Mouse (Mus musculus) left cerebral cortex, adult 9 months (tissue): ENCODE measurements at regions not wholly inside any gene's neighbourhood (a gene's known extent, or its start where the extent isn't known, plus 50 kb on each side); places are given as distances from the start of the nearest gene placed in this dataset.

Experiments used
- DNase-seq, 2 experiments: peaks; one replicate each; pipeline ENCODE4 v3.0.0; 2022; ENCODE audit warnings: low spot score in 2 of 2

- no peak for DNase-seq
Measured at GRCm38 (mm10) chr11:38036582-38036981, 800.8 kb upstream of the Tenm2 start.

DNA sequence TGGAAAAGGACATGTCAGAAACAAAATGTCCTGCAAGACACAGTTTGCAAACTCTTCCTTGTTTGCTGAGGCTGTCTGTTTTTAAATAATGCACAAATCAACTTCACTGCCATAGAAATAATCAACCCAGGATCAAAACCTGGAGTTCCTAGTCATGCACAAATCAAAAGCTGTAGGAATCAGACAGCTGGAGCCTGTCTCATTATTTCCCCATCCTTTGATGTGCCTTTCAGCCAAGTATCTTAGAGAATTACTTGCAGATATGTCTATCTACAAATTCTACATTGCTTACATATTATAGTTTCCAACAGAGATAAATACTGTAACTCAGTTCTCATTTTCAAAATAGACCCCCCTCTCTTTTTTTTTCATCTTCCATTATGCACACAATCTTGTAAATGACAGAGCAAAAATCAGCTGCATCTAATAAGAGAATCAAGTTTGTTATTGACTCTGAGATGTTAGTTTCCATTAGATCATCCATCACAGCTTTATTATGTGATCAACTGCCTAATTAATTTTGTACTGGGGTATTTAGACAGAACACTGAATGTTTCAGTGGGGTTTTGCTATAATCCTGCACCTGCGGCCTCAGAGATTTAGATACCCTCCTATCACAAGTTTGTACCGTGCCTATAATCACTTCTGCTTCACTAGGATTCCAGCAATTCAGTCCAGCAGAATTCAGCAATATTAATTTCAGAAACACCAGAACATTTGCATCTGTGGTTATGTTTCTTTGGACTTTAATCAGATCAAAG, 798.9 kb upstream of the Tenm2 start:
- no peak for DNase-seq

GRCm38 (mm10) chr11:38021704-38022103, 785.9 kb upstream of the Tenm2 start:
- DNase-seq, result no peak

DNA sequence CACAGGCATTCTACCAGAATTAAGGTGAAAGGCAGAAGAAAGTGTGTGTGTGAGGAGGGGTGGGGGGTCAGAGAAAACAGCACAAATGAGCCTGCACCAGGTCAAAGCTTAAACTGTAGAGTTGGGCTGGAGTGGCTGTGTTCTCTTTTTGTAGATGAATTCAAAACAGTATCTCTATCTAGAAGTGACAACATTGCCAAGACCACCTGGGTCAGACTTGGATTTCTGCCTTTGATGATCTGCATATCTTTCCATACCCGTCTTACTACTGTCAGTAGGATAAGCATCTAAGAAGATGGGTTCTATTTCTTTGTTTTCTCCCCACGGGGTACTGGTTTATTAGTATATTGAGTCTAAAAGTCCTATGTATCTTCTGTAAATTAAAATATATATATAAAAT, 742.4 kb upstream of the Tenm2 start:
- no peak for DNase-seq

DNA sequence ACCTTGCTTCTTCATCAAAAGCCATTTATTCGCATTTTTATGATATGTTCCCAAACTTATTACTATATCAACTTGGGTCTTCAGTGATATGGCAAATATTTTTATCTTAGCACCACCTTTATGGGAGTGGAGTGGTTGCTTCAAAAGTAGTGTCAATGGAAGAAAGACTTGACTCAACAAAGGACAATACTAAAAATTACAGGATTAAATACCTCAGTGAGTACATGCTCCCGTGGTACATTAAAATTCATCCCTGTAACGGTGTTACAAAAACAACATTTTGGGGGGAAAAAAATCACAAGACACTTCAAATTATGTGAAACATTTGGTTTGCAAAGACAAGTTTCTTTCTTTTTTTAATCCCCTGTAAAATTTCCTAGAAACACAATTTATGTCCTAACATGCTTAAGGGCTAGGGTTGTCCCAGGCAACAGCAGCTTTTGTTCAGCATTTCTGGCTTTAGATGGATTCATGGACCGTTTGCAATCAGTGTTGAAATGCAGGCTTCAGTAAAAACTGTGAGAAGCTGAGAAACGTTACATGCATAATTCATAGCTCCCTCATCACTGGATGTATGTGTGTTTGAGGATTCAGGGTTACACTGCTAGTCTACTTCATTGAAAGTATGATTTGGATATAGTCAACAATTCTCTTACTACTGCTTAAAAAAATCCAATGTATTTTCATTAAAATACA, 700.8 kb upstream of the Tenm2 start:
- no peak for DNase-seq

- DNase-seq, result no peak
Measured at GRCm38 (mm10) chr11:37913161-37913560, 677.4 kb upstream of the Tenm2 start.

GRCm38 (mm10) chr11:37904991-37905390, 669.2 kb upstream of the Tenm2 start:
- no peak for DNase-seq

GRCm38 (mm10) chr11:37897713-37898112, 661.9 kb upstream of the Tenm2 start:
- DNase-seq, result no peak

GRCm38 (mm10) chr11:37882717-37883116, 647.0 kb upstream of the Tenm2 start:
- DNase-seq, result no peak

DNA sequence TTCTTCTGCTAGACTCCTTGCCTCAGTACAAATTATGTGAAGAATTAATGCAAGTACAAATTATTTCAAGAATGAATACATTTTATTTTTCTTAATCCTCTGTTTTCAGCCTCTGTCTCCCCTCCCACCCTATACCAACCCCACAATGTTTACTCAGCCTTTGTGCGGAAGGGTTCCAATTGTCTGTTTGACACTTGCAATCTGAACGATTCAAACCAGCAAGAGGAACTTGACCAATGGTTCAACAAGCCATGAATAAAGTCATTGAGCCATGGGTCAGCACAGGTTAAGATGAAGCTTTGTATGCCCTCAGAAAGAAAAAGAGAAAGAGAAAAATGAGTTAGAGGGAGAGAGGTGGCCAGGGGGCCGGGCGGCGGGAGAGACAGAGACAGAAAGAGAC, 601.5 kb upstream of the Tenm2 start:
- no peak for DNase-seq

DNA sequence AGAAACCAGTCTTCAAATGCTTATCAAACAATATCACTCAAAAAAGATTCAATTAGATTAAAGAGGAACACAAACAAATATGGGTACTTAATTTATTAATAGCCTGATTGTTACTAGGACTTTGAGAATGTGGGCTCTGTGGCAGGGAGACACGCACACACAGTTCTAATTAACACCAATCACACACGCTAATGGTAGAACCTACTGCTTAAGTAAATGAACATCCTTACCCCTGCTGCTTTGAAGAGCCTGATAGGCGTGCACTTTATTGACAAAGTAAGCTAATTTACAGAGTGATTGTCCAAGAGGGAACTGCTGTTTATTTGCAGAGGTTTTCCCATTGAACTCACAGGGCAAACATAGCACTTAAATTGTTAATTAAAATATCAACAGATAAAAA, 595.2 kb upstream of the Tenm2 start:
- DNase-seq, result no peak

GRCm38 (mm10) chr11:37806761-37807160, 571.0 kb upstream of the Tenm2 start:
- no peak for DNase-seq

DNA sequence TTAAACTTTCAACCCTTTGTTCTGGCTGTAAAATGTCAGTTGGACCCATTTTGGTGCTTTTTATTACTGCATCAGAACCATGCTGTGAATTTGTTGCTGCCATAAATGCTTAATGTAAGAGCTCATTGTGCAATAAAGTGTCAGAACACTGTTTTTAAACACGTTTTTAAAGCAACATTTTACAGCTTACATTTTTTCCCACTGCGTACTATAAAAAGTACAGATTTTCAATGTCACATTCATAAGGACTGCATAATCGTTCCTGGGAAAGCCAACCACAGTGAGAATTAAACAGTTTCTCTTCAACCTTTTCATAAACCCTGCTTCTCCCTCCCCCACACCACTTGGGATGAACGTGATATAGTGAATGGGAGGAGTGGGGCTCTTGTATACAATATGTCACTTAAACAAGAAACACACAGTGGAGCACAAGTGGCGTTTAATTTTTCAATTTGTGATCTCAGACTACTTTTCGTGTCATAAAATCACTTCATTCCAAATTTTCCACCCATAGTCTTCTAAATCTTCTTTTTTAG, 563.1 kb upstream of the Tenm2 start:
- no peak for DNase-seq

GRCm38 (mm10) chr11:37772481-37773089, 536.8 kb upstream of the Tenm2 start:
- DNase-seq, result no peak

- no peak for DNase-seq
Measured at GRCm38 (mm10) chr11:37770881-37771280, 535.1 kb upstream of the Tenm2 start.

DNA sequence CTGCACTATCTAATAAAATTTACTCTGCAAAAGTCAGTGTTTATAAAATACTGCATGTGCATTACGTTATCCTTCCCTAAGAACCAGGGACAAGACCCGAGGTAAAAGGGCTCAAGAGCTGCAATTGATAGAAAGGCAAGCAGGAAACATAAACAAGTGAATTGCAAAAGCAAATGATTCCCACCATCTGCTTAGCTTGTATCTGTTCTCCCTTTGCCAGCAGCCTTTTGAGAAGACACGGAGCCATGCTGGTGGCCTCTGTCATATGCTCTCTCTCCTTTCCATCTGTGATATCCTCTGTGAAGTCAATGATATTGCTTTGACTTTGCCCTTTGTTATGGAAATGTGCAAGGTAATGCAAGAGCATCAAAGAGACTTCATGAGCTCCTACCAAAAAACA, 532.4 kb upstream of the Tenm2 start:
- DNase-seq, result no peak

GRCm38 (mm10) chr11:37735992-37736391, 500.2 kb upstream of the Tenm2 start:
- peak in 1 of 2 experiments; percentile 2 for DNase-seq

DNA sequence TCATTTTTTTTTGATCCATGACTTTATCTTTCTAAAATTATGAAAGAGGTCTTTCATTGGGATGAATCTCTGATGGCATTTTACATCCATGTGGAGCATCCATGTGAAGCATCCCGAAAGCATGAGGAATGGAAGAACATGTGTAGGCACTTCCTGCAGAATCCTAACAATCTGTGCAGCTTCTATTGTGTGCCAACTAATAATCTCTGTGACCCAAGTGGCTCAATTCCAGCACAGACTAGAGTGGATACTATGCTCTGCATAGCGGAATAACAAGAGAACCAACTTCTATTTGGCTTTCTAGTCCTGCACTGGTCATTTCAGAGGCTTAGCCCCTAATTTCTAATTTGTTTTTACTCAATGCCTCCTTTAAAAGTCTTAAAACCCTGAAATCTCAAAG, 499.7 kb upstream of the Tenm2 start:
- no peak for DNase-seq

DNA sequence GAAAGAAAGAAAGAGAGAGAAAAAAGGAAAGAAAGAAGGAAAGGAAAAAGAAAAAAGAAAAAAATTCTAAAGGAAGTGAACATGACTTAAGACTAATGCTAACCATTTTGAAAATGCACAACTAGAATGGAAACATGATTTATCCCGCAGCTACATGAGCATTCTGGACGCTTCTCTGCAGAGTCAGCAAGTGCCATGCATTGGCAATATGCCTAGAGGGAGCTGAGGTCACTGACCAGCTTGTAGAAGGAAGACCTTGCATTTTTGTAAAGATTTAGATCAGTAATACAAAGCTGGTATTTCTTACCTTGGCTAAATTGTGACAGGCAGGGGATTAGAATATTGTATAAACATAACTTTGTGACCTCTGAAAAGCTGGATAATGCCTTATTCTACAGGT, 461.2 kb upstream of the Tenm2 start:
- DNase-seq, result no peak

GRCm38 (mm10) chr11:37678484-37679193, 442.9 kb upstream of the Tenm2 start:
- no peak for DNase-seq

- DNase-seq, result no peak
Measured at GRCm38 (mm10) chr11:37671320-37671719, 435.6 kb upstream of the Tenm2 start.

DNA sequence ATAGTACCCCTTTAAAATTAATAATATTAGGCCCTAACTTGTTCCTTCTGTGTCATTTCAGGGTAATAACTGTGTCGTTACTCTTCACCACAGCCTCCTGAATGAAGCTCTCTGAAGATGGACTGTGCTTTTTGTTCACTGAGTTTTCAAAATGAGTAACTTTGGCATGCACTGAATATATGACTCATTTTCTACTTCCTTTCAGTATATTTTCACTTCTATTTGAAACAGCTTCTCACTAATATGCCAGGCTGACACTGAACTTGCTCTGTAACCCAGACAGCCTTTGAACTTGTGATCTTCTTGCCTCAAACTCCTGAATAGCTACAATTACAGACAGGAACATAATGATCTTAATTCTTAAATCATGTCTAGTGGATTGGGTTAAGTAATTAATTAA, 431.2 kb upstream of the Tenm2 start:
- DNase-seq, result no peak
